Mouse (Mus musculus) MEL (cell line): ENCODE results near the gene Usf1. TPM values are rescaled to one million over a fixed set of nuclear protein-coding genes. Genes with fewer than 3 reads are reported as not detected.

Experiments
- DNase-seq: peaks from one replicate; pipeline ENCODE4 v3.0.0; 2011; ENCODE audit warnings: low read depth, low spot score
- H3K27ac ChIP-seq: 2 replicates; pipeline ENCODE4 v1.5.1; 2012; ENCODE audit warnings: low read depth, mild to moderate bottlenecking, control low read depth, low read length, moderate library complexity; ENCODE audit not compliant: control insufficient read depth
- H3K27me3 ChIP-seq, 2 experiments: fragments of 150-350 bp in 1 of 2; sonication (generic) in 1 of 2; 2 replicates each; pipeline ENCODE4 v1.6.1; 2012; ENCODE audit warnings: low read length in 2 of 2, mild to moderate bottlenecking in 2 of 2, improper control_type of control experiment in 1 of 2, moderate library complexity in 1 of 2; ENCODE audit not compliant: insufficient read depth in 2 of 2, control insufficient read depth in 1 of 2
- H3K36me3 ChIP-seq, 2 experiments: 2 replicates each; pipeline ENCODE4 v1.6.1; 2012 to 2014; ENCODE audit warnings: low read length in 2 of 2, improper control_type of control experiment in 1 of 2, inconsistent platforms in 1 of 2, mild to moderate bottlenecking in 1 of 2; ENCODE audit not compliant: insufficient read depth in 2 of 2, control insufficient read depth in 1 of 2
- H3K4me1 ChIP-seq, 2 experiments: fragments of 150-350 bp in 1 of 2; sonication (generic) in 1 of 2; 2 replicates each; pipeline ENCODE4 v1.6.1; 2012; ENCODE audit warnings: low read length in 2 of 2, improper control_type of control experiment in 1 of 2, mild to moderate bottlenecking in 1 of 2; ENCODE audit not compliant: insufficient read depth in 2 of 2, control insufficient read depth in 1 of 2
- H3K4me3 ChIP-seq, 2 experiments: fragments of 150-350 bp in 1 of 2; sonication (generic) in 1 of 2; 2 replicates each; pipeline ENCODE4 v1.5.1; 2012; ENCODE audit warnings: low read depth in 2 of 2, low read length in 2 of 2, mild to moderate bottlenecking in 2 of 2, moderate library complexity in 2 of 2, control low read depth in 1 of 2, improper control_type of control experiment in 1 of 2; ENCODE audit not compliant: control insufficient read depth in 1 of 2, insufficient read depth in 1 of 2
- H3K79me2 ChIP-seq: 2 replicates; pipeline ENCODE4 v1.6.1; 2012; ENCODE audit warnings: mild to moderate bottlenecking, low read length, moderate library complexity; ENCODE audit not compliant: control insufficient read depth, poor library complexity, insufficient read depth
- H3K9ac ChIP-seq: 2 replicates; pipeline ENCODE4 v1.6.1; 2012; ENCODE audit warnings: low read depth, mild to moderate bottlenecking, control low read depth, low read length, moderate library complexity; ENCODE audit not compliant: control insufficient read depth, poor library complexity, severe bottlenecking
- H3K9me3 ChIP-seq: fragments of 150-350 bp; sonication (generic); replicated peaks from 2 replicates; pipeline ENCODE4 v1.6.1; 2012; ENCODE audit warnings: mild to moderate bottlenecking, low read length, improper control_type of control experiment, moderate library complexity; ENCODE audit not compliant: insufficient read depth
- CHD2 ChIP-seq: IDR thresholded peaks from 2 replicates; pipeline ENCODE4 v1.6.1; 2011; ENCODE audit warnings: low read length, improper control_type of control experiment
- CTCF ChIP-seq, 3 experiments: IDR thresholded peaks in 2 of 3; conservative IDR thresholded peaks in 1 of 3; 2 replicates each; pipeline ENCODE4 v1.5.1; 2011 to 2012; ENCODE audit warnings: low read length in 3 of 3, low read depth in 2 of 3, mild to moderate bottlenecking in 2 of 3, improper control_type of control experiment in 1 of 3, inconsistent platforms in 1 of 3, mixed read lengths in 1 of 3, moderate library complexity in 1 of 3; ENCODE audit not compliant: control insufficient read depth in 1 of 3, insufficient read depth in 1 of 3, poor library complexity in 1 of 3, severe bottlenecking in 1 of 3
- ELF1 ChIP-seq: IDR thresholded peaks from 2 replicates; pipeline ENCODE4 v1.6.1; 2014; ENCODE audit warnings: low read depth, mild to moderate bottlenecking, inconsistent platforms, low read length, improper control_type of control experiment, moderate library complexity
- EP300 ChIP-seq, 2 experiments: IDR thresholded peaks; 2 replicates each; pipeline ENCODE4 v1.6.1; 2011; ENCODE audit warnings: improper control_type of control experiment in 2 of 2, low read length in 2 of 2, low read depth in 1 of 2, mild to moderate bottlenecking in 1 of 2
- ETS1 ChIP-seq: IDR thresholded peaks from 2 replicates; pipeline ENCODE4 v1.6.1; 2012; ENCODE audit warnings: low read depth, mild to moderate bottlenecking, inconsistent platforms, low read length, improper control_type of control experiment, moderate library complexity
- GATA1 ChIP-seq: IDR thresholded peaks from 2 replicates; pipeline ENCODE4 v1.6.1; 2011; ENCODE audit warnings: low read depth, low read length, improper control_type of control experiment
- HCFC1 ChIP-seq: IDR thresholded peaks from 2 replicates; pipeline ENCODE4 v1.6.1; 2012; ENCODE audit warnings: low read depth, mild to moderate bottlenecking, inconsistent platforms, low read length, improper control_type of control experiment, moderate library complexity
- MAFK ChIP-seq: IDR thresholded peaks from 2 replicates; pipeline ENCODE4 v1.6.1; 2011; ENCODE audit warnings: low read depth, mild to moderate bottlenecking, low read length, improper control_type of control experiment, borderline replicate concordance
- MAX ChIP-seq: IDR thresholded peaks from 2 replicates; pipeline ENCODE4 v1.6.1; 2011; ENCODE audit warnings: low read length, improper control_type of control experiment
- MAZ ChIP-seq: IDR thresholded peaks from 2 replicates; pipeline ENCODE4 v1.6.1; 2012; ENCODE audit warnings: low read depth, mild to moderate bottlenecking, inconsistent platforms, low read length, improper control_type of control experiment
- MXI1 ChIP-seq: IDR thresholded peaks from 2 replicates; pipeline ENCODE4 v1.6.1; 2011; ENCODE audit warnings: mild to moderate bottlenecking, low read depth, low read length, improper control_type of control experiment
- MYC ChIP-seq: IDR thresholded peaks from 2 replicates; pipeline ENCODE4 v1.6.1; 2011; ENCODE audit warnings: low read depth, mild to moderate bottlenecking, low read length, improper control_type of control experiment, moderate library complexity
- NELFE ChIP-seq: IDR thresholded peaks from 2 replicates; pipeline ENCODE4 v1.6.1; 2011; ENCODE audit warnings: low read depth, low read length, improper control_type of control experiment
- NRF1 ChIP-seq: IDR thresholded peaks from 2 replicates; pipeline ENCODE4 v1.6.1; 2014; ENCODE audit warnings: low read depth, mild to moderate bottlenecking, inconsistent platforms, low read length, improper control_type of control experiment, moderate library complexity; ENCODE audit not compliant: poor library complexity, insufficient read depth, severe bottlenecking
- POLR2A ChIP-seq, 2 experiments: IDR thresholded peaks; 2 replicates each; pipeline ENCODE4 v1.6.1; 2011 to 2012; ENCODE audit warnings: low read length in 2 of 2, mild to moderate bottlenecking in 2 of 2, control low read depth in 1 of 2, improper control_type of control experiment in 1 of 2, low read depth in 1 of 2, moderate library complexity in 1 of 2; ENCODE audit not compliant: control insufficient read depth in 1 of 2, insufficient read depth in 1 of 2, poor library complexity in 1 of 2
- POLR2AphosphoS2 ChIP-seq: IDR thresholded peaks from 2 replicates; pipeline ENCODE4 v1.6.1; 2011; ENCODE audit warnings: low read length, improper control_type of control experiment
- RAD21 ChIP-seq: IDR thresholded peaks from 2 replicates; pipeline ENCODE4 v1.6.1; 2011; ENCODE audit warnings: mild to moderate bottlenecking, low read depth, low read length, improper control_type of control experiment
- RCOR1 ChIP-seq: IDR thresholded peaks from 2 replicates; pipeline ENCODE4 v1.6.1; 2012; ENCODE audit warnings: low read depth, mild to moderate bottlenecking, inconsistent platforms, low read length, improper control_type of control experiment
- SMC3 ChIP-seq: IDR thresholded peaks from 2 replicates; pipeline ENCODE4 v1.6.1; 2011; ENCODE audit warnings: low read depth, low read length, improper control_type of control experiment
- TBP ChIP-seq: IDR thresholded peaks from 2 replicates; pipeline ENCODE4 v1.8.0; 2011; ENCODE audit warnings: low read depth, low read length, improper control_type of control experiment
- polyA plus RNA-seq, 2 experiments: library from polyadenylated mRNA; stranded (reverse) in 1 of 2; unstranded in 1 of 2; fragments of >175 nt in 1 of 2; fragments of >200 nt in 1 of 2; gene quantifications; 2 replicates each; pipeline versions ENCODE4 v1.2.1 to v1.2.4; 2012; ENCODE audit warnings: low replicate concordance in 2 of 2, low read depth in 1 of 2; ENCODE audit not compliant: insufficient read length in 2 of 2, insufficient read depth in 1 of 2, missing spikeins in 1 of 2
- total RNA-seq: library from RNA; depleted of rRNA; stranded (reverse); fragments of 300-350 nt; gene quantifications from 2 replicates; pipeline ENCODE4 v1.2.3, GENCODE M21; 2012

The Usf1 gene
- total and polyA plus RNA-seq, 3 experiments = 55.0 to 56.0 TPM; not detected in 1

DNA sequence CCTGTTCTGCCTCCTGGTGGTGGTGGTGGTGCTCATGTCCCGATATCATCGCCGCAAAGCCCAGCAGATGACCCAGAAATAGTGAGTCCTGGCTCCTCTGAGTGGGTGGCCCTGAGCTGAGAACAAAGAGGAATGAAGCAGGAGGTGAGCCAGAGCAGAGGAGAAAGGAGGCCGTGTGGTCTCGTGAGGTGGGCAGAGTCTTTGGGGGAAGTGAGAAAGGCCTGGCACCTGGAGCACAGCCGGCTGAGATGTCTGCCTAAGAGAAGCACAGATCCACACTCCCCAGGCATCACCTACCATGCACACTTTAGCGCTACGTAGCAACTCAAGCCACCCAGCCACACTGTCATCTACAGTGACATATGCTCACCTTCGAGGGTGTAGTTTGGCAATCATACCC lies 25.9 kb upstream of the Usf1 start:
- H3K36me3 ChIP-seq = no peaks in the 10 kb centered on the region
- DNase-seq = no peak
- H3K79me2 ChIP-seq = peaks cover 11% of the 10 kb centered on the region
- no peaks in the 10 kb centered on the region for H3K9me3 ChIP-seq
- no peak overlapping the region for H3K27ac ChIP-seq
- no peak overlapping the region for H3K4me3 ChIP-seq
- no peaks in the 10 kb centered on the region for H3K27me3 ChIP-seq
- H3K4me1 ChIP-seq = peaks cover 0 to 14% of the 10 kb centered on the region in 2 experiments; a peak in 3 of 4 replicates
- TF ChIP-seq CTCF (IDR thresholded peaks at IDR 0.05 in 2 of 3, conservative IDR thresholded peaks at IDR 0.05 in 1 of 3; ENCODE audit: control insufficient read depth in 1 of 3, insufficient read depth in 1 of 3, low read depth in 2 of 3, low read length in 3 of 3, poor library complexity in 1 of 3, severe bottlenecking in 1 of 3) (0 out of 6 replicates have a peak, but pooled peaks of 1 of the 3 experiments have one; percentile 6), GATA1 (no peak)
- H3K9ac ChIP-seq = no peak overlapping the region

DNA sequence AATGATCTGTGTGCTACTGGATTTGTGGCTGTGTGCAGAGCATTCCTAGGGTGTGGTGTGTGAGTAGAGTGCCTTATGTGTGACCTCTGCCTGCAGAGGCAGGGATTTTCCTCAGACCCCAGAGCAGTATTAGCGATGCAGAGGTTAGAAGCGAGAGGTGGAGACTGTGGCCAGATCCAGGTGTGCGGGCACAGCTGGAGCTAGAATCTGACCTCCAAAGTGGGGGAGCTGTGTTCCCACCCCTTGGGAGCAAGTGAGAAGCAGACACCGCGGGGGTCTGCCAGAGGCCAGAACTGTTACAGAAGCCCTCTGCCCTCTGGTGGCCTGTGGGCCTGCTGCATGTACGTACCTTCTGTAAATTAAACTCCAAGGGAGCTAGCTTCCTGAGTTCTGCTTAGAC lies 24.0 kb upstream of the Usf1 start:
- Histone ChIP-seq H3K4me1 (peaks cover 0 to 19% of the 10 kb centered on the region in 2 experiments), H3K9ac (no peak overlapping the region), H3K9me3 (no peaks in the 10 kb centered on the region), H3K27me3 (no peaks in the 10 kb centered on the region), H3K79me2 (peaks cover 16% of the 10 kb centered on the region), H3K4me3 (no peak overlapping the region), H3K36me3 (peaks cover 0 to 7% of the 10 kb centered on the region in 2 experiments; a peak in 2 of 4 replicates), H3K27ac (no peak overlapping the region)
- TF ChIP-seq SMC3 (peak; percentile 52), CTCF (IDR thresholded peaks at IDR 0.05 in 2 of 3, conservative IDR thresholded peaks at IDR 0.05 in 1 of 3; ENCODE audit: control insufficient read depth in 1 of 3, insufficient read depth in 1 of 3, low read depth in 2 of 3, low read length in 3 of 3, poor library complexity in 1 of 3, severe bottlenecking in 1 of 3) (peak; percentile 43 to 60 (median 52); a peak in 5 of 6 replicates), RAD21 (peak; percentile 25), MYC (no peak), NRF1 (no peak)
- peak; percentile 58 for DNase-seq

DNA sequence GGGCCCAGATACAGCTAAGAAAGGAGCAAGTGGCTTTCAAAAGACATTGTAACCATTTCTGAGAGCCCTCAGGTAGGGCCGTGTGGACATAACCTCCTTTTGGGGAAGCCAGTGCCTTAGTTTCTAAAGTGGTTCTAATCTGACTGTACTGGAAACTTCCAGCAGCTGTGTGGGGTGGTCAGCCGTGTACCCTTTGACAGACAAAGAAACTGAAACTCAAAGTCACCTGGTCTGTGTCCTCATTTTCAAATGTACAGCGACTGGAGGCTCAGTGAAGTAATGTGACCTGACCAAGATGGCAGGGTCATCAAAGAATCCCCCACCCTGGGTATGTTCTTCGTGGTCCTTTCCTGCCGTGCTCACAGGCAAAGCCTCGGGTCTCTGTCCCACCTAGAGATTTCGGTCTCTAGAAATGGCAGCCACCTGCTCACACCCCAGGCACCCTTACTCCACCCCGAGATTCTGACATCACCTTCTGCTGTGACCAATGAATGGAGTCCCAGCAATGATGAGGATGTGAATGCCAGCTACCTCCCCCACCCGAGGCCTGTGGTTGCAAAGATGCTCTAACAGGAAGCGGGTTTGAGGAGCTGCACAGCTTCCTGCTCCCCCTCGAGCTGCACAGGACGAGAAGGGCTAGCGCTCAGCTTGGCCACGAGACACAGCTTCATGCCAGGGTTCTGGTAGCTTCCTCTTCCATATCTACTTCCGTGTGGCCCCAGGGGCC lies 22.6 kb upstream of the Usf1 start, which contains the start of gene Arhgap30:
Arhgap30 (plus strand) TSS at position 579 of the 727 bp plus-strand sequence.
- peak; percentile 96 for DNase-seq
- peak within 1 kb of the TSS; percentile 78 for H3K9ac ChIP-seq
- H3K4me1 ChIP-seq = peaks cover 0 to 12% of the 10 kb centered on the region in 2 experiments
- H3K27ac ChIP-seq = peak within 1 kb of the TSS; percentile 51
- H3K79me2 ChIP-seq = peaks cover 19% of the 10 kb centered on the region
- H3K36me3 ChIP-seq = peaks cover 0 to 7% of the 10 kb centered on the region in 2 experiments; a peak in 2 of 4 replicates
- no peaks in the 10 kb centered on the region for H3K9me3 ChIP-seq
- TF ChIP-seq NELFE = peak; percentile 59
- TF ChIP-seq RCOR1 = peak; percentile 75
- peak; percentile 29; the same call in 1 of the 2 replicates for TF ChIP-seq POLR2AphosphoS2
- TF ChIP-seq EP300 (IDR thresholded peaks at IDR 0.05; ENCODE audit: low read depth in 1 of 2, low read length in 2 of 2) = peak in 1 of 2 experiments; percentile 43; a peak in 1 of 4 replicates
- TF ChIP-seq MAX = peak; percentile 48
- peak; percentile 79 for TF ChIP-seq HCFC1
- TF ChIP-seq TBP = peak; percentile 78
- TF ChIP-seq CHD2 = peak; percentile 34; the same call in 1 of the 2 replicates
- TF ChIP-seq POLR2A (IDR thresholded peaks at IDR 0.05; ENCODE audit: control insufficient read depth in 1 of 2, insufficient read depth in 1 of 2, low read depth in 1 of 2, low read length in 2 of 2, poor library complexity in 1 of 2) = peak; percentile 30 to 90; a peak in 2 of 4 replicates
- peak; percentile 83 for TF ChIP-seq ELF1
- peak; percentile 39; the same call in 1 of the 2 replicates for TF ChIP-seq MXI1
- no peak for TF ChIP-seq MAZ
- 0 out of 2 replicates have a peak, but pooled peaks have one; percentile 28 for TF ChIP-seq ETS1
- no peak for TF ChIP-seq CTCF (IDR thresholded peaks at IDR 0.05 in 2 of 3, conservative IDR thresholded peaks at IDR 0.05 in 1 of 3; ENCODE audit: control insufficient read depth in 1 of 3, insufficient read depth in 1 of 3, low read depth in 2 of 3, low read length in 3 of 3, poor library complexity in 1 of 3, severe bottlenecking in 1 of 3)
- TF ChIP-seq MAFK = no peak
- TF ChIP-seq MYC = 0 out of 2 replicates have a peak, but pooled peaks have one; percentile 64
- TF ChIP-seq, all 39 proteins: peak for 13
- Histone ChIP-seq H3K4me3 (peak within 1 kb of the TSS; percentile 62 to 94), H3K27me3 (no peaks in the 10 kb centered on the region)
